Mouse (Mus musculus) mesoderm, embryonic 11.5 days (tissue): ENCODE measurements around the gene Rpusd1.

Experiments used
- DNase-seq: peaks from one replicate; pipeline ENCODE4 v3.0.0-alpha.2; 2012; ENCODE audit warnings: low read depth, low spot score

Rpusd1 gene

GRCm38 (mm10) chr17:25727265-25728008 lies at the start of gene Rpusd1, which contains the start of gene Chtf18:
Gene Rpusd1, plus strand, starts transcription at chr17:25727670.
Gene Chtf18, minus strand, starts transcription at chr17:25727419.
- DNase-seq = peak; percentile 100

DNA sequence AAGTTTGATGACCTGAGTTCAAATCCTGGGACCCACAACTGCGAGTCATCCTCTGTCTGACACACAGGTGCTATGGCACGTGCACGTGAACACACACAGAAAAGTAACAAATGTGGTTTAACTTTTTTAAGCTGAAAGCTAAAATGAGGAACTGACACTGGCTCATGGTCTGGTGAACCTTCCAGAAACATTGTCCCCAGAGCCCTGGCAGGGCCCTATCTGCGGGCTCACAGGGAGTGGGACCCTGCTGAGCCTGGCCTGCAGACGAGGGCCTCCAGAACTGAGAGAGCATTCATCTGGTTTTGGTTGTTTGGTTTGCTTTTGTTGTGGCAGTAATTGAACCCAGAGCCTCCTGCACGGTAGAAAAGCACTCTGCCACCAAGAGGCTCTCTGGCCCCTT lies 49.5 kb upstream of the Rpusd1 start:
- no peak for DNase-seq

GRCm38 (mm10) chr17:25679818-25680217 lies 47.7 kb upstream of the Rpusd1 start:
- no peak for DNase-seq

- DNase-seq = no peak
Observed at GRCm38 (mm10) chr17:25681636-25682035, 45.8 kb upstream of the Rpusd1 start.

GRCm38 (mm10) chr17:25686323-25686722 lies 41.1 kb upstream of the Rpusd1 start:
- DNase-seq = no peak

- DNase-seq = no peak
Observed at GRCm38 (mm10) chr17:25688922-25689321, 38.5 kb upstream of the Rpusd1 start.

GRCm38 (mm10) chr17:25696263-25696662 lies 31.2 kb upstream of the Rpusd1 start:
- DNase-seq = no peak

DNA sequence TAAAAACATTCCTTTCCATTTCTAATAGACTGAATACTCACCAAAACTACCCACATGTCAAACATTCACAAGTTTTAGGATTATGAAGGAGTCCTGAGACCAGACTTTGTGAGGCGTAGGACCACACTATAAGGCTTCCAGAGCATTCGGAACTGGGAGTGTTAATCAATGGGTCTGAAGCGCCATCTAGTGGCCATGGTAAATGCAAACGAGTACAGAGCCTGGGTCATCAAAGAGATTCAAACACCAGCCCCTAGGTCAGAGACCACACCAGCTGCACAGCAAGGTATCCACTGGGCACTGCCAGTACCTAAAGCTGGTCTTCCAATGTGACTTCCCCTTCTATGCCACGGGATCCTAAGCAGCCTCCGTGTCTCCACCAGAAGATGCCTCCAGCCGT lies 29.0 kb upstream of the Rpusd1 start:
- peak; percentile 86 for DNase-seq

DNA sequence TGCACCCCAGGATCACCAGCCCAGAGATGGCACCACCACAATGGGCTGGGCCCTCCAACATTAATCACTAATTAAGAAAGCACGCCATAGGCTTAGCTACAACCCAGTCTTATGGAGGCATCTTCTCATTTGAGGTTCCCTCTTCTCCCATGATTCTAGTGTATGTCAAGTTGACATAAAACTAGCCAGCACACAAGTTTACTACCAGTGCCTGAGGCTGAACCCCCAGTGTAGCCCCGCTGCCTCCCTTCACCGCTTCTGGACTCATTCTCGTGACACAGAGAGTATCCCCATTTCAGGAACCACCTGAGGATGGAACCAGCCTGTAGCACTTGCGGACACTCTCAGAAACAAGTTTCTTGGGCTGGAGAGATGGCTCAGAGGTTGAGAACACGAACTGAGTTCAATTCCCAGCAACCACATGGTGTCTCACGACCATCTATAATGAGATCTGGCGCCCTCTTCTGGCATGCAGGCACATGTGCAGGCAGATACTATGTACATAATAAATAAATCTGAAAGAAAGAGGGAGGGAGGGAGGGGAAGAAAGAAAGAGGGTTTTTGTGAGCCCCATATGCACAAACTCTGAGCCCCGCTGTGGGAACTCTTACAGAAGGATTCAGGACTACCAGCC lies 26.5 kb upstream of the Rpusd1 start:
- DNase-seq = no peak

- no peak for DNase-seq
Observed at GRCm38 (mm10) chr17:25709994-25710393, 17.5 kb upstream of the Rpusd1 start.

DNA sequence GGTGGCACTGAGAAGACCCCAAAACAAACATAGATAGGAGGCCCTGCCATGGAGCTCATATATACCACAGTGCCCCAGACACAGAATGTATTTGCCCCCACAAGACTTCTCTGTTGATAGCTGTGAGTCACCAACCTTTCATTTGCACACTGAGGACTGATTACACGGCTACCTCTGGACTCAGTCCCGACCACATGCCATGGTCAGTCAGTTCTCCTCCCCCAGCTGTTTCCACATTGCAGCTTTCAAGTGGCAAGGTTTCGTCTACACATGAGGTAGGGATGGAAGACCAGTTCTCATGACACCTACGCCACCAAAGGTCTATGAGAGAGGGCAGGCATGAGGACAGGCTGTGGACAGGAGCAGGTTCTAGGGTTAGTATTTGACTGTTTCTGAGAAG lies 16.3 kb upstream of the Rpusd1 start:
- DNase-seq = no peak

DNA sequence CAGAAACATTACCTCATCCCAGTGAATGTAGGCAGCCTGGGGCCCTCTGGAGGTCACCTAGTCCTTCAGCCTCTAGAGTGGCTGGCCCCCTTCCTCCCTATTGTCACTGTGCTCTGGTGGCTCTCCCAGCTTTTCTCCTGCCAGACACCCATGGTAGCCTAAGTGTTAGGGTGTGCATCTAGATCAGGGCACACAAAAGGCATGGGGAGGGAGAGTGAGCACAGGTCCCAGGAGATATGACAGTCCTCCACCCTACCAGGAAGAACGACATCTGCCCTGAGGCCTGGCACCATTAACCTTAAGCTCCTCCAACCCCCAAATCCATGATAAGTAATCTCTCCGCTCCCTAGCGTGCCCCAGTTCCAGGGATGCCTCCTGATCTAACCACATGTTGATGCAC lies 11.8 kb upstream of the Rpusd1 start:
- DNase-seq = no peak

DNA sequence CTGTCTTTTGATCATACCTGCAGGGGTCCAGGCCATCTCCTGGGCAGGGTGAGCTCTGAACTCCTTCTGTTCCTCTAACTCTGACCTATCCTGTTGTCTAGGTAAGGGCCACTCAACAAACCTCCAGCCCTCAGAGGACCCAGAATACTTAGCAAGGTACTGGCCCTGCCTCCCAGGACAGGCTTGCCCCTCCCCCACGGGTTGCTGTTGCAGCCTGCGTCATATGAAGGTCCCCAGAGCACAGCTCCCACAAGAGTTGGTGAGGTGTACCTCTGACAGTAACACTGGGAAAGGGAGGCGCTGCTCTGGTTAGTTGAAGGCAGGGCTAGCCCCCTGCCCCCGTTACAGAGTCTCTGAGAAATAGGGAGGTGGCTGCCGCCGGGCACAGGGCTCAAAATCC lies 11.3 kb upstream of the Rpusd1 start:
- DNase-seq = no peak

DNA sequence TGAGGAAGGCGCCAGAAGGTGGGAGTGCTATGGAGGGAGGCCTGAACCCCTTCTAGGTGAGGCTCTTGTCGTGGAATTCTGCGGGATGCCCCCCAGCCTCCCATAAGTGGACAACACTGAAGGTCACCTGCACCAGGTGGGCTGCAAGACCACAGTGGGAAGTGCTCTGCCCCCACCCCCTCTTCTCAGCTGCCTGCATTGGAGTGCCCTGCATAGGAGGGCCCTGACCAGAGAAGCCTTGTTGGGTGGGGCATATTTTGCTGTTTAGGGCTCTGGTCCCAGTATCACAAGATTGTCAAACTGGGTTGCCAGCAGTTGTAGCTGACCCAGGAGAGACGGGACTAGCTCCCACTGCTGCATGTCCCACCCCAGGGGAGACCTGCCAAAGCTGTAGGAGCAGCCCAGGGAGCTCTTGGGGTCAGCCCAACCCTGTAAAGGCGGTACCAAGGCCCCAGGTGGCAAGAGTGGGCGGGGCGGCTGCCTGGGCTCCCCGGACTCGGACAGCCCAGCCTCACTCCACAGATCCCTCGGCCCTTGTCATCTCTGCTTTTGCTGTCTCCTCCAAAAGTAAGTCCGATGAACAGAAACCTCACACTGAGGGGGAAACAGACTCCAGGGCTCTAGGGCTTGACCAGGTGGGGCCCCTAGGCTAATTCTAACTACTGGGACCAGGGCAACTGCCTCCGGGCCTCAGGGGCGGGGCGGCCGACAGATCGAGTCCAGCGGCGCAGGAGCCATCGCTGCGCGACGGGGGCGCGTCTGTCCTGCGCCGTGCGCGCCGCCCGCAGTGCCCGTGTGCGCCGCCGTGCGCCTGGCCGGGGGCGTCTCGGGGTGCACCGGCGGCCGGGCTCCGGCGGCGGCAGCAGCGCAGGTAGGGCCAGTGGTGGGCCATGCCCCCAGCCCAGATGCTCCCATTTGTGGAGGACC lies 10.5 kb upstream of the Rpusd1 start, which contains the start of gene Gng13:
Gene Gng13, plus strand, starts transcription at position 461 of the 927 bp plus-strand sequence.
- DNase-seq = peak; percentile 17

GRCm38 (mm10) chr17:25717691-25718090 lies 9.8 kb upstream of the Rpusd1 start:
- no peak for DNase-seq

DNA sequence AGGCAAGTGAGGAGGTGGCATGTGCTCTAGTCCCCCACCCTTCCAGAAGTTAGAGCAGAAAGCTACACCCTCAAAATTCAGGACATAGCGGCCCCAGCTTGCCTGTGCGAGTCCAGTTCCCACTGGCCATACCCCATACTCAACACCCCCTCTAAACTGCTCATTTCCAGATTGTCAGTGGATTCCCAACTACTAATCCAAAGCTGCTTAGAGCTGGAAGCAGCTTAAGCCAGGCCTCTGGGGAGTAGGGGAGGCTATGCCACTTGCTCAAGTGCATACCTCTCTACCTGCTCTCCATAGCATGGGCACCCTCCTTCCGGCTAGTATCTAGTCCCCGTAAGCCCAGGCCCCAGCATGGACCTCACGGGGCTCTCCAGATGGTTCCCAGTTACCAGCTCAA lies 6.0 kb upstream of the Rpusd1 start:
- no peak for DNase-seq

DNA sequence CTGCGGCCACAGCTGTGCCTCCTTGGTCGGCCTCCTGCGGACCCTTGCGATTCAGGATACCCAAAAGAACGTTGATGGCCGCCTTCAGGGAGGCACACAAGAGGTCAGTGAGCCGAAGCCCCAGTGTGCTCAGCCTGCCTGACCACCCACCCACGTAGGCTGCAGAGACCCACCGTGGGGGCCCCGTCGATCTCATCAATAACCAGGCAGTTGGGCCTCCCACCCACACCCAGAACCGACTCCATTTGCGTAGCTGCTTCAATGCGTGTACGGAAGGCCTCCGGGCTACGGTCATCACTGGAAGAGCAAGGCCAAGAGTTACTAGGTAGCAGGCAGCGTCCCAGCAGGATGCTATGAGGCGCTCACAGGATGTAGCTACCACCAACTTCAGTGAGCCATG lies 4.0 kb upstream of the Rpusd1 start:
- DNase-seq = no peak

GRCm38 (mm10) chr17:25723919-25724318 lies 3.6 kb upstream of the Rpusd1 start:
- peak; percentile 22 for DNase-seq

DNA sequence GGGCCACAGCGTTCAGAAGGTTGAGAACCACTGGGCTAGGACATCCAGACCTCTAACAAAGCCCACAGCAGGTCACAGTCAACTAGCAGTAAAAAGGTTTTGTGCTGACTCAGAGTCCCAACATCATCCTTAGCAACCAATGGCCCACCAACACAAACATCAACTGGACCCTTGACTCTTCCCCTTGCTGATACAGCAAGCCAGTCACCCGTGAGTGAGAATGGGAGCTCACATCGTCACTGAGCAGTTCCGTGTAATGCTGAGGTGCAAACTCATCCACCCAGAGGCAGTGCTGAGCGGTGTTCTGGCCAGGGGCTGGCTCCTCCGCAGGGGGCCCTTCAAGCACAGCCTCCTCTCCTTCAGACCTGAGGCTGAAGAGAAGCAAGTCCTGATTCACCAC lies 2.2 kb upstream of the Rpusd1 start:
- no peak for DNase-seq

- DNase-seq = no peak
Observed at GRCm38 (mm10) chr17:25728009-25728270, 470 bp downstream of the Rpusd1 start.

GRCm38 (mm10) chr17:25732082-25732481 lies 4.6 kb downstream of the Rpusd1 start:
- DNase-seq = peak; percentile 91

DNA sequence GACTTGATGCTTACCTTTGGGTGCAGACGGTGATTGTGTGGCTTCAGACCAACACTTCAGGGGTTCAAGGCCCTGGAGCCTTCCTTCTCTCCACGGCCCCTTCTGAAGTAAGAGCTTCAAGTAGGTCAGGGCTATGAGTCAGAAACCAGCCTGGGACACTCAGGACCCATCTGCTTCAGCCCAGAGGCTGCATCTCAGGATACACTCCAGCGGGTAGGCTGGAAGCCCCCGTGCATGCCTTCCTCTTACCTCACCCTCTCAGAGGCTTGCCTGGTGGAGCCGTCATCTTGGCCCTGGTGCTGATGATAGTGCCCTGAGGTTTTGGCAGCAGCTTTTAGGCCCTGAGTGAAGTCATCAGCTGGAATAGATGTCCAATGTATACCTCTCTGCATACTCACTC lies 7.8 kb downstream of the Rpusd1 start:
- DNase-seq = no peak
